Mouse (Mus musculus): ENCODE results near the gene Brd4. TPM values are rescaled to one million over a fixed set of nuclear protein-coding genes. Genes with fewer than 3 reads are reported as not detected.

Brd4 gene
- polyA plus RNA-seq, 1 experiment from 2014 or later = 73.9 TPM

DNA sequence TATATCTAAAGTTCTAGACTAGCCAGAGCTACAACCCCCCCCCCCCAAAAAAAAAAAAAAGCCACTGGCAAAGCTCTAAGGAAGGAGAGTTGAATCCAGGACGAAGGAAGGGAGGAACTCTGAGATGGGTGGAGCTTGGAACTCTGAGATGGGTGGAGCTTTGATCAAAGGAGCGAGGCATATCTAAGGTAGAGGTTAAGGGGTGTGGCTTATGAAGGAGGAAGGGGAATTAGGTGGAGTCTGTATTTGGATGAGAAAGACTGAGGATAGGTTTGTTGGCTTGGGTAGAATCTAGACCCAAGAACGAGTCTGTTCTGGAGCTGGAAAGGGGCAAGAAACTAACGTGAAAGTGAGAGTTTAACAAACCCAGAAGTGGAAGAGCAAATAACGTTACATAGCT is 94.7 kb downstream of the Brd4 start:
- Histone ChIP-seq H3K9me3 (replicated peaks) (no peaks in the 10 kb centered on the region), H3K4me1 (peaks cover 15% of the 10 kb centered on the region), H3K4me3 (replicated peaks) (0 out of 2 replicates have a peak overlapping the region, but pooled peaks have one; percentile 37), H3K36me3 (0 out of 2 replicates have a peak, but pooled peaks cover 5% of the 10 kb centered on the region), H3K9ac (replicated peaks) (no peak overlapping the region), H3K4me2 (peak overlapping the region; percentile 69), H3K27ac (replicated peaks) (no peak overlapping the region), H3K27me3 (replicated peaks) (peaks cover 13% of the 10 kb centered on the region; the same call in 1 of the 2 replicates)
- 16% methylated on average over 5 of the region's 5 CpGs for WGBS
- ATAC-seq (ENCODE audit: low FRiP score) = no peak

- Histone ChIP-seq H3K4me3 (replicated peaks) (peak within 1 kb of the TSS; percentile 37), H3K4me2 (peak within 1 kb of the TSS; percentile 69), H3K9ac (replicated peaks) (peak within 1 kb of the TSS; percentile 26), H3K27ac (replicated peaks) (no peak within 1 kb of the TSS), H3K27me3 (replicated peaks) (peaks cover 13% of the 10 kb centered on the region; the same call in 1 of the 2 replicates), H3K9me3 (replicated peaks) (no peaks in the 10 kb centered on the region), H3K36me3 (0 out of 2 replicates have a peak, but pooled peaks cover 3% of the 10 kb centered on the region), H3K4me1 (peaks cover 15% of the 10 kb centered on the region)
- WGBS = 7% methylated on average over 42 of the region's 42 CpGs
- peak; percentile 74 for ATAC-seq (ENCODE audit: low FRiP score)
Observed at GRCm38 (mm10) chr17:32188863-32189636, 95.5 kb downstream of the Brd4 start, which contains the start of gene Ephx3. Gene Ephx3 (minus strand): TSS chr17:32189549.

- no peak for ATAC-seq (ENCODE audit: low FRiP score)
- H3K9me3 ChIP-seq (replicated peaks) = no peaks in the 10 kb centered on the region
- H3K36me3 ChIP-seq = no peaks in the 10 kb centered on the region
- peaks cover 15% of the 10 kb centered on the region for H3K4me1 ChIP-seq
- no peaks in the 10 kb centered on the region for H3K27me3 ChIP-seq (replicated peaks)
- H3K9ac ChIP-seq (replicated peaks) = no peak overlapping the region
- no peak overlapping the region for H3K4me3 ChIP-seq (replicated peaks)
- no peak overlapping the region for H3K4me2 ChIP-seq
- WGBS = 32% methylated on average over 8 of the region's 8 CpGs
- H3K27ac ChIP-seq (replicated peaks) = no peak overlapping the region
Observed at GRCm38 (mm10) chr17:32183017-32183416, 101.5 kb downstream of the Brd4 start.

DNA sequence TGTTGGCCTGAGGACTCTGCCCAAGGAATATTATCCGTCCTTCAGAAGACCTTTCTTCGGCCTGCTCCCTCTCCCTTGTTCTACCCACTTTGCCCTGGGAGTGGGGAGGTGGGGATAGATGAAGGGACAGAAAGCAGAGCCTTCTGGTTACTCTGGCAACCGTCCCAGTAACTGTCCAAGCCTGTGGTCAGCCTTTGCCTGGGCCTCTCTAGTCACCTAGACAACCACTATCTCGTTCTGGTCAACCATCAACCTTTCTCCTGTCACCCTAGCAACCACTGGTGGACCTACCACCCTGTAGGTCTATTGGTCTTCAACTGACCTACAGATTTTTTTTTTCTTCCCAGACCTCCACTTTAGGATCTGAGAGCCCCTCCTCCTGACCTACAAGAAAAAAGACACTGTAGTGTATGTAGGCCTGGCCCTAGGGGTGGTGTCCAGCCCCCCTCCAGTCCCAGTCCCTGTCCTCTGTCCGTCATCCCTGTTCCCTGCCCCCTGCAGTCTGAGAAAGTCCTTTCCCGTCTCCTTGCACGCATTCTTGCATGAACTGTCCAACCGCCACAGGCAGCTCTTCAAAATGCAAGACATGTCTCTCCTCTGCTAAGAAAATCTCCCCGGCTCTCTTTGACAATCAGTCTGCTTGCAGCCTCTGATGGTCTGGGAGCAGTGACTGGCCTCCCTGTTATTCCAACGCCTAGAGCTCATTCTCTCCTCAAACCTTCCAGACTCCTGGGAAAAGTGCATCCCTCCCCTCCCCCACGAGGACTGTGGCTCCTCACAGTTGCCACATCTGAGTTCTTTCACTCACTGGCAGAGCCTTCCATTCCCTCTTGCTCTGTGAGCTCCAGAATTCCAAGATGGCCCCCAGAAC is 104.7 kb downstream of the Brd4 start:
- H3K9ac ChIP-seq (replicated peaks) = no peak overlapping the region
- 15% methylated on average over 11 of the region's 11 CpGs for WGBS
- peak; percentile 67 for ATAC-seq (ENCODE audit: low FRiP score)
- H3K4me1 ChIP-seq = peaks cover 15% of the 10 kb centered on the region
- H3K27ac ChIP-seq (replicated peaks) = peak overlapping the region; percentile 78
- H3K36me3 ChIP-seq = no peaks in the 10 kb centered on the region
- no peak overlapping the region for H3K4me3 ChIP-seq (replicated peaks)
- H3K9me3 ChIP-seq (replicated peaks) = no peaks in the 10 kb centered on the region
- H3K4me2 ChIP-seq = 0 out of 2 replicates have a peak overlapping the region, but pooled peaks have one; percentile 9
- no peaks in the 10 kb centered on the region for H3K27me3 ChIP-seq (replicated peaks)

DNA sequence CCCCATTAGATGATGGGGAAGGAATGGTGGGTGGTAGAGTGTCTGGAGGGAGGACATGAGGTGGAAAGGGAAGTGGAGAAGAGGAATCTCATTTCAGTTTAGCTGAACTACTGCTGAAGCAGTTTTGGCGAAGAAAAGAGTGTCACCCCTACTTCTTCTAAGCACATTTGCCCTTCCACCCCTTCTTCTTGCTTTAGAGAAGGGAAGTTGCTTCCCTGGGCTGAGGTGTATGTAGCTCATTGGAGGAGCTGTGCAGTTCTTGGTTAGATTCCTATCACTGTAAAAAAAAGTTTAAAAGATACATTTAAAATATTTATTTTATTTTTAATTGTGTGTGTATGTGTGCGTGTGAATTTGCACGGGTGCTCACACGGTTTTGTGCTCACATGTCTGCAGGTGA is 107.6 kb downstream of the Brd4 start:
- H3K9ac ChIP-seq (replicated peaks) = no peak overlapping the region
- H3K36me3 ChIP-seq = no peaks in the 10 kb centered on the region
- H3K27ac ChIP-seq (replicated peaks) = no peak overlapping the region
- no peak overlapping the region for H3K4me2 ChIP-seq
- WGBS = 95% methylated on average over 4 of the region's 4 CpGs
- ATAC-seq (ENCODE audit: low FRiP score) = no peak
- H3K27me3 ChIP-seq (replicated peaks) = no peaks in the 10 kb centered on the region
- H3K4me1 ChIP-seq = peaks cover 15% of the 10 kb centered on the region
- no peak overlapping the region for H3K4me3 ChIP-seq (replicated peaks)
- H3K9me3 ChIP-seq (replicated peaks) = no peaks in the 10 kb centered on the region

DNA sequence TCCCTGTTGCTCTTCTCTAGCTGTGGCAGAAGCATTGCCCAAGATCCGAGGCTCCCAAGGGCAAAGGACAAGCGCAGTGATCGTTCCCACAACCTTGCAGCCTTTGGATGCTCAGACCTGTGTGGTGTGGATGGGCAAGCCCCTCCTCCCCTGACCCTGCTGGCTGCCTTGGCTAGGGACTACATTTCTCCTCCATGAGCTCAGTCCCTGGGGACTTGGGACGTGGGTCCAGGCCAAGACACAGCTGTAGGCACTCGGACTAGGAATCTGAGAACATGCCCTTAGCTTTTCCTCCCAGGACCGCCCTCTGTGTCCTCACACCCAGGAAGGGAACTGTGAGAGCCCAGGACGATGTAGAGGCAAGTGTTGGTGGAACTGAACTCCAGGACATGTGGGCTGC is 111.4 kb downstream of the Brd4 start:
- no peak overlapping the region for H3K27ac ChIP-seq (replicated peaks)
- H3K4me1 ChIP-seq = no peaks in the 10 kb centered on the region
- H3K9ac ChIP-seq (replicated peaks) = no peak overlapping the region
- no peak overlapping the region for H3K4me2 ChIP-seq
- ATAC-seq (ENCODE audit: low FRiP score) = no peak
- no peak overlapping the region for H3K4me3 ChIP-seq (replicated peaks)
- 87% methylated on average over 7 of the region's 7 CpGs for WGBS
- no peaks in the 10 kb centered on the region for H3K27me3 ChIP-seq (replicated peaks)
- no peaks in the 10 kb centered on the region for H3K36me3 ChIP-seq
- no peaks in the 10 kb centered on the region for H3K9me3 ChIP-seq (replicated peaks)

- Histone ChIP-seq H3K4me3 (replicated peaks) (no peak overlapping the region), H3K4me1 (no peaks in the 10 kb centered on the region), H3K27me3 (replicated peaks) (no peaks in the 10 kb centered on the region), H3K9ac (replicated peaks) (no peak overlapping the region), H3K27ac (replicated peaks) (no peak overlapping the region), H3K9me3 (replicated peaks) (no peaks in the 10 kb centered on the region), H3K36me3 (no peaks in the 10 kb centered on the region), H3K4me2 (no peak overlapping the region)
- ATAC-seq (ENCODE audit: low FRiP score) = no peak
- 93% methylated on average over 2 of the region's 2 CpGs for WGBS
Observed at GRCm38 (mm10) chr17:32172485-32172884, 112.0 kb downstream of the Brd4 start.

DNA sequence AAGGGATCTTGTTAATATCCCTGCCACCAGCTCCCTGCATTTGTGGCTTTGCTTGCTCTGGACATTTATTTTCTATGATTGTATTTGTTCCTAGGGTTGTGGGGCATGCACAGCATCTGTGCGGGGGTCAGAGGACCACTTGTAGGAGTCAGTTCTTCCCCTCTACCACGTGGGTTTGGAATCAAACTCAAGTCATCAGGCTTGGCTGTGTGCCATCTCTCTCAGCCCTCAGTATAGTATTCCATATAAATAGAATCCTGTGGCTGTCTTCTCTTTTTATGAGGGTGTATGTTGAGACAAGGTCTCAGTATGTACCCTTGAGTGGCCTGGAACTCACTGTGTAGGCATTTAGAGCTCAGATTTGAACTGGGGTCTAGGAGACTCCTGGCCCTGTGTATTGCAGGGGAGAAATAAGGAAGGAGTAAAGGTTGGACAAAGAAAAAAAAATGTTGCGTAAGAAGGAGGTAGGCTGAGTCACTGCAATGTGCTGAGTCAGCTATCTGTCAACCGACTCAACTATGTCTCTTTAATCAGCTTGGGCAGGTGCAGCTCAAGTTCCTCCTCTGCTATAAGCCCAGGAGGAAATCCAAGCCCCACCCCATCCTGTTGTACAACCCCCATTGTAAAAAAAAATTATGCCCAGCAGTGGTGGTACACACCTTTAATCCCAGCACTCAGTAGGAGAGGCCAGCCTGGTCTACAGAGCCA is 114.8 kb downstream of the Brd4 start:
- no peaks in the 10 kb centered on the region for H3K9me3 ChIP-seq (replicated peaks)
- no peaks in the 10 kb centered on the region for H3K36me3 ChIP-seq
- no peak for ATAC-seq (ENCODE audit: low FRiP score)
- H3K9ac ChIP-seq (replicated peaks) = no peak overlapping the region
- WGBS = 83% methylated on average over 4 of the region's 4 CpGs
- H3K4me1 ChIP-seq = peaks cover 21% of the 10 kb centered on the region
- H3K27me3 ChIP-seq (replicated peaks) = no peaks in the 10 kb centered on the region
- no peak overlapping the region for H3K4me3 ChIP-seq (replicated peaks)
- H3K27ac ChIP-seq (replicated peaks) = no peak overlapping the region
- H3K4me2 ChIP-seq = no peak overlapping the region

GRCm38 (mm10) chr17:32166687-32167086 is 117.8 kb downstream of the Brd4 start, which contains the start of gene Notch3:
Gene Notch3 (minus strand): TSS chr17:32166852.
- H3K27me3 ChIP-seq (replicated peaks) = no peaks in the 10 kb centered on the region
- H3K4me1 ChIP-seq = peaks cover 37% of the 10 kb centered on the region
- H3K9ac ChIP-seq (replicated peaks) = peak within 1 kb of the TSS; percentile 64
- H3K27ac ChIP-seq (replicated peaks) = peak within 1 kb of the TSS; percentile 80
- ATAC-seq (ENCODE audit: low FRiP score) = peak; percentile 30; the same call in 1 of the 2 replicates
- WGBS = under 1% methylated on average over 25 of the region's 39 CpGs
- peak within 1 kb of the TSS; percentile 54 for H3K4me3 ChIP-seq (replicated peaks)
- H3K4me2 ChIP-seq = peak within 1 kb of the TSS; percentile 94
- no peaks in the 10 kb centered on the region for H3K9me3 ChIP-seq (replicated peaks)
- H3K36me3 ChIP-seq = no peaks in the 10 kb centered on the region

GRCm38 (mm10) chr17:32165803-32166595 is 118.5 kb downstream of the Brd4 start:
- Histone ChIP-seq H3K9ac (replicated peaks) (peak overlapping the region; percentile 64), H3K27me3 (replicated peaks) (no peaks in the 10 kb centered on the region), H3K4me2 (peak overlapping the region; percentile 94), H3K27ac (replicated peaks) (peak overlapping the region; percentile 80), H3K9me3 (replicated peaks) (no peaks in the 10 kb centered on the region), H3K4me3 (replicated peaks) (peak overlapping the region; percentile 54), H3K36me3 (no peaks in the 10 kb centered on the region), H3K4me1 (peaks cover 40% of the 10 kb centered on the region)
- ATAC-seq (ENCODE audit: low FRiP score) = peak; percentile 62
- under 1% methylated on average over 43 of the region's 43 CpGs for WGBS
